ENCODE assay signal across 8 mouse cellular contexts in genomic region chr19:59345081-59345657, GRCm38 (mm10). TPM values are rescaled to one million over a fixed set of nuclear protein-coding genes. Genes with fewer than 3 reads are reported as not detected.
DNase-seq lines count a peak whose midpoint lies in the region; ATAC-seq and TF ChIP-seq lines count a peak whose summit lies in the region.

No protein-coding gene starts in this region.

- H3K27me3 ChIP-seq in hindbrain, embryonic 13.5 days = no peaks in the 10 kb centered on the region
- no peaks in the 10 kb centered on the region for H3K27me3 ChIP-seq in spleen, adult 2 months (ENCODE audit: control insufficient read depth, insufficient read depth, low read length)

- TF ChIP-seq CTCF in spleen, adult 2 months (IDR thresholded peaks at IDR 0.05; ENCODE audit: extremely low read depth, insufficient read depth, insufficient read length, insufficient replicate concordance) = peak; percentile 8; the same call in 1 of the 2 replicates

- no peaks in the 10 kb centered on the region for H3K9me3 ChIP-seq in hindbrain, embryonic 13.5 days

- H3K9ac ChIP-seq in hindbrain, embryonic 13.5 days = peak overlapping the region; percentile 95

- no peaks in the 10 kb centered on the region for H3K36me3 ChIP-seq in hindbrain, embryonic 13.5 days
- no peaks in the 10 kb centered on the region for H3K36me3 ChIP-seq in spleen, adult 2 months (ENCODE audit: control insufficient read depth, insufficient read depth, low read length)

- H3K27ac ChIP-seq in hindbrain, embryonic 13.5 days = peak overlapping the region; percentile 96
- peak overlapping the region; percentile 83 for H3K27ac ChIP-seq in spleen, adult 2 months (ENCODE audit: insufficient read depth, low read length)

- intact Hi-C loops in left cerebral cortex, postnatal 36 days (cut with DNase I) = no loop called here

- DNase-seq in frontal cortex, postnatal 36 days (ENCODE audit: low spot score in 2 of 2) = no peak
- DNase-seq in c-Kit-negative CD71-positive TER-119-positive erythroid progenitor cells, embryonic 14.5 days (ENCODE audit: low read depth, low spot score) = peak; percentile 46
- peak; percentile 16 to 26 for DNase-seq in frontal cortex, postnatal 25 days (ENCODE audit: low spot score in 2 of 2)
- DNase-seq in left cerebral cortex, postnatal 36 days (ENCODE audit: low spot score in 2 of 2) = peak; percentile 47 to 54
- DNase-seq in spleen, adult 2 months (ENCODE audit: low read depth in 1 of 2, low spot score in 2 of 2) = peak; percentile 19 to 61

- peak; percentile 62 for ATAC-seq in frontal cortex, adult (ENCODE audit: low TSS enrichment)
- peak; percentile 70 for ATAC-seq in hindbrain, embryonic 13.5 days (ENCODE audit: low FRiP score)
- peak; percentile 35 for ATAC-seq in megakaryocyte progenitor cell, adult 5-6 weeks (replicated peaks; ENCODE audit: poor library complexity)

- peak overlapping the region; percentile 92 for H3K4me3 ChIP-seq in hindbrain, embryonic 13.5 days
- H3K4me3 ChIP-seq in spleen, adult 2 months (ENCODE audit: extremely low read depth, insufficient read depth, insufficient read length) = peak overlapping the region; percentile 88

- peak overlapping the region; percentile 100 for H3K4me2 ChIP-seq in hindbrain, embryonic 13.5 days

- WGBS in hindbrain, embryonic 13.5 days = 1% methylated on average over 40 of the region's 70 CpGs
- WGBS in spleen, adult 2 months = under 1% methylated on average over 53 of the region's 70 CpGs

- no peak for TF ChIP-seq POLR2A in spleen, adult 2 months (IDR thresholded peaks at IDR 0.05; ENCODE audit: low read depth, low read length)

- H3K4me1 ChIP-seq in hindbrain, embryonic 13.5 days (replicated peaks) = peaks cover 42% of the 10 kb centered on the region
- H3K4me1 ChIP-seq in spleen, adult 2 months (ENCODE audit: control insufficient read depth, insufficient read depth, insufficient read length) = peaks cover 4% of the 10 kb centered on the region; the same call in 1 of the 2 replicates

RNA-seq across cellular contexts. Expression of gene Pdzd8, which starts 0.4 kb away (rescaled TPM):
- 9.1 and 10.4 TPM in 2 replicates for polyA plus RNA-seq in hindbrain, embryonic 13.5 days (2015; fragmentation: Nextera tagmentation; extraction: Ambion mirVana)
- 10 to 100 TPM; 56.4 to 60.2 TPM for total RNA-seq in left cerebral cortex, postnatal 36 days (2021)
- 62.5 and 69.7 TPM in 2 replicates for total RNA-seq in megakaryocyte progenitor cell, adult 5-6 weeks (2015)
- 46.7 and 49.0 TPM in 2 replicates for total RNA-seq in megakaryocyte progenitor cell, adult 5-6 weeks (2017)
- polyA plus RNA-seq in spleen, adult 2 months (2012; rRNA removed) = 5.1 and 8.5 TPM in 2 replicates

RNA-seq across cellular contexts. Expression of gene Rps12-ps3, which starts 23.1 kb away (rescaled TPM):
- 5.4 and 8.9 TPM in 2 replicates for polyA plus RNA-seq in hindbrain, embryonic 13.5 days (2015; fragmentation: Nextera tagmentation; extraction: Ambion mirVana)
- total RNA-seq in left cerebral cortex, postnatal 36 days (2021) = 100 to 1,000 TPM; 151 to 237 TPM
- 1,076 and 1,152 TPM in 2 replicates for total RNA-seq in megakaryocyte progenitor cell, adult 5-6 weeks (2015)
- total RNA-seq in megakaryocyte progenitor cell, adult 5-6 weeks (2017) = 820 and 1,286 TPM in 2 replicates
- 4,176 and 4,457 TPM in 2 replicates for polyA plus RNA-seq in spleen, adult 2 months (2012; rRNA removed)

Comparison
In these comparisons a context has a peak if more than half of its experiments do, and no peak if none do; other contexts are left out.
1. DNase-seq: peak in c-Kit-negative CD71-positive TER-119-positive erythroid progenitor cells, embryonic 14.5 days (single experiment), frontal cortex, postnatal 25 days (2 of 2), left cerebral cortex, postnatal 36 days (2 of 2) and spleen, adult 2 months (2 of 2); none in frontal cortex, postnatal 36 days (0 of 2).
2. Peak in every context shown above with its lines, with median percentiles within 50 percentile points of each other: ATAC-seq.